Mouse (Mus musculus): ENCODE measurements around the gene Ackr3.

The Ackr3 gene

DNA sequence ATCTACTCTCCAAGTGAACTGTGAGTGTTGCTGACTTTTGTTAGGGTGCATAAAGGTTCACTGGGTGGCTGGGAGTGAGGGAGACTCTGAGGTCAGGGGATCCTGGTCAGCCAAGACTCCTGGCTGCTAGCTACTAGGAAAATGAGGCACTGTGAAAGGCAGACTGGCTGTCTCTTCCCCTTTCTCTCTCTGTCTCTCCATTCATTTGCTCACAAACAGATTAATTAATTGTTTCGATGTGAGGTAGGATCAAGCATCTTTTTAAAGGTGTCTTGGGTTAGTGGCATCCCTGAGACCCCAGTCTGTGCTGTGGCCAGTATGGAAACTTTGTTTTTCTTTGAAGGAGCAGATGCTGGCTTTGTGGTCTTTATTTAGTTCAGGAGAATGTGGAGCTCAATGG lies 1.0 kb downstream of the Ackr3 start:
- no peak for DNase-seq (ENCODE audit: low spot score in 2 of 2)

GRCm38 (mm10) chr1:90205223-90205622 lies 1.4 kb downstream of the Ackr3 start:
- peak in 1 of 2 experiments; percentile 53 for DNase-seq (ENCODE audit: low spot score in 2 of 2)

DNA sequence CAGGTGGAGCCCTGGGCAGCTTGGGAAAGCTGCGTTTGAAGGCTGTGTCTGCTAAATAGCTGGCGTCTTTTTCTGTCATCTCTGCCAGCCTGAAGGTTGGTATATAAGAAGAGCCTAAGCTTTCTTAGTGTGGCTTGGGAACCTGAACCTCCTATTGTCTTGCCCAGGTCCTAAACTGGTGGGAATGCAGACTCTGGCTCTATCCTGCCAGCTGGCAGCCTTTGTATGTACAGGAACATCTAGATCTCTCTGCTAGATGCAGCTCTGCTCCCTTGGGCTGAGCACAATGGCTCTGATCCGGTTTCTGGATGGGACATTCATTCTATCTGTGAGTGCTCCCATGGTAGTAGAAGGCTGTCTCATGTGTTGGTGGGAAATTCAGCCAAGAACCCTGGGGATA lies 2.9 kb downstream of the Ackr3 start:
- DNase-seq (ENCODE audit: low spot score in 2 of 2): no peak

DNA sequence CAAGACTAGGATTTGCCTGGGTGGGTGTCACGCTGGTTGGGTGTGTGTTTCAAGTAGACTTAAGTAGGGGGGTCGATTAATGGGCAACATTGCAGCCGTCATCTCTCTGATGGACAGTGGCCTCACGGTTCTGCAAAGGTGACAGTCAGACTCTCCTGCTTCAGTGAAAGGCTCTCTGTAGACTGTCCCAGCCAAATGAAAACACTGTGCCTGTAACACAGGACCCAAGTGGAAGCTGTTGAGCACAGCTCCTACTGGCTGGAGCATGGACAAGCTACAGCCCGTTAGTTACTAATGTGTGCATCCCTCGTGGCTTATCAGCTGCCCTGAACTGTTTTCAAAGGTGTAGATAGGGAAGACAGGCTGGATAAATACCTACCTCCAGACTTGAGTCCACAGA lies 3.5 kb downstream of the Ackr3 start:
- DNase-seq (ENCODE audit: low spot score in 2 of 2): no peak

- no peak for DNase-seq (ENCODE audit: low spot score in 2 of 2)
Observed at GRCm38 (mm10) chr1:90207739-90208502, 4.1 kb downstream of the Ackr3 start.

DNA sequence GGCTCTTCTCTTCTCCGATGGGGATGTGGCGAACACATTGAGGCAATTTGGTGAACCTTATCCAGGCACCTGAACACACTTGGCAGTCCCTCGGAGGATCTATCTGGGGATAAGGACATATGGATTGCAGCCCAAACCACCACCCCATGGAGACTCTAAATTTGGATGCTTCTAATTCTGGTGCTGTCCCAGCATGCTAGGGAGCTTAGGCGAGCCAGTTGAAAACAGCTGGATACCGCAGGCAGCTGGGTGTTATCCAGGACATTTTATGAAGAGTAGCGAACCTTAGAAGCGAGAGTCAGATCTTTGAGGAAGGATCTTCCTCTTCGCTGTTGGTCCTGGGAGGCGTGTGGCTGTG lies 4.7 kb downstream of the Ackr3 start:
- DNase-seq (ENCODE audit: low spot score in 2 of 2): no peak

DNA sequence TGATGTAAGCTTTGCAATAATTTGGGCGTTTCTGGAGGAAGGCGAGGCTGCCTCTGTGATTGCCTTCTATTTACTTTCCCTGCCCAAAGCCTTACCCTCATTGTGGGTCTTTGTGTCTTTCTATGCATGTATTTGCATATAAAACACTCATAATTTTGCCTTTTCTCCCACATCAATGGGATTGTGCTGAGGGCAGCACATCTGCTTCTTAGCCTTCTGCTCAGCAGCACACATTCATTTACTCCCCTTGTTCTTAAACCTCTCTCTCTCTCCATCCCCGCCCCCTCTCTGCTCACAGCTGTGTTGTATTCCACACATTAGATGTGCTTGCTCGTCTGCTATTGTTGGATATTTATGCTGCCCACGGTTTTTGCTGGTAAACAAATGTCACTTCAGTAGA lies 5.3 kb downstream of the Ackr3 start:
- DNase-seq (ENCODE audit: low spot score in 2 of 2): no peak

- DNase-seq (ENCODE audit: low spot score in 2 of 2): no peak
Observed at GRCm38 (mm10) chr1:90209741-90210140, 6.0 kb downstream of the Ackr3 start.

- no peak for DNase-seq (ENCODE audit: low spot score in 2 of 2)
Observed at GRCm38 (mm10) chr1:90210346-90210745, 6.6 kb downstream of the Ackr3 start.

DNA sequence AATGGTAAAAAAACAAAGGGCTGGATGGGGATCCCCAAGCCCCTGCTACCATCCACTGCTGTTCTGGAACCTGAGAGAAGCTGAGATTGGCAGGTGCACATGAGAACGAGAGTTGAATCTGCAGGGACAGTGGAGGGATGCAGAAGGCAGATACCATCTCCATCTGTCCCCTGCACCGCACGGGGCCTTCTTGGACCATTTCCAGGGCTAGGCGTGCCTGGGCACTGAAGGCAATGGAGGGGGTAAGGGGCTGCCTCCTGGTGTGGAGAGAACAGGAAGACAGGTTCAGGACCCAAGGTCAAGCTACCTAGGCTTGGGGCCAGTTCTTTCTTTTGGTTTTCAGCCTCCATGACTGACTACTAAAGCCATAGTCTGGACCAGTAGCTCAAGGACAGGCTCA lies 7.0 kb downstream of the Ackr3 start:
- DNase-seq (ENCODE audit: low spot score in 2 of 2): no peak

DNA sequence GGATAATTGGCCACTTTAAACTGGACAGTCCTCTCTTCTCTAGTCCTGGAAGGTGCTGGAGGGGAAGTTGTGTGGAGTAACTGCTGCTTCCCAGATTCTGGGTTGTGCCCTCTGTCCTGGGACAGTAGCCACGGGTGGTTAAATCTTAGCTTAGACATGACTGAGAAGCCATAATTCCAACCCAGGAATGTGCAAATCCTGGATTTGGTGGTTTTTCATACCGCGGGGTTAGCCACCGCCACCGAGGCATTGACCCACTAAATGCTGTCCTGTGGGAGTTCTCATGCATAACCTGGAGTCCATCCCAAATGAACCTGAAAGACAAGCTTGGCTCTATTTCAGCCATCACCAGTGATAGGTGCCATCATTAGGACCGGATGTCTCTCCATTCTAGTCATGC lies 8.6 kb downstream of the Ackr3 start:
- DNase-seq (ENCODE audit: low spot score in 2 of 2): no peak

DNA sequence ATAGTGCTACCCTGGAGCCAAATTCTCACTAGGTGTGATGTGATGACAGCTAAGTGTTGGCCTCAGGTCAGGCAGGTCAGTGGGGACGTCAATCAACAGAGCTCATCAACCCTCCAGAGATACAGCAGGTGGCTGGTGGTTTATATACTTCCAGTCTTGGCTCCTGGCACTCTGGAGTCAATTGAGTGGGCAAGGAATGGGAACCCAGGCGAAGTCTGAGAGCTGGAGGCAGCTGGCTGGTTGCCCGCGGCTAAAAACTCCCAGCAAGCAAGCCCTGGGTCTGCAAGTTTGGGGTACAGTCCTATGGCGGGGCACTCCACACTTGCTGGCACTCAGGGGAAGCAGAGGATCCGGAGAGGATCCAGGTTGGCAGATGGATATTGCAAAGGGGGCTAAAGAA lies 9.1 kb downstream of the Ackr3 start:
- no peak for DNase-seq (ENCODE audit: low spot score in 2 of 2)

GRCm38 (mm10) chr1:90214021-90214420 lies 10.2 kb downstream of the Ackr3 start:
- DNase-seq (ENCODE audit: low spot score in 2 of 2): no peak

- no peak for DNase-seq (ENCODE audit: low spot score in 2 of 2)
Observed at GRCm38 (mm10) chr1:90214926-90215325, 11.1 kb downstream of the Ackr3 start.

GRCm38 (mm10) chr1:90215881-90216280 lies 12.1 kb downstream of the Ackr3 start:
- DNase-seq (ENCODE audit: low spot score in 2 of 2): no peak

- no peak for DNase-seq (ENCODE audit: low spot score in 2 of 2)
Observed at GRCm38 (mm10) chr1:90216395-90216794, 12.6 kb downstream of the Ackr3 start.

- DNase-seq (ENCODE audit: low spot score in 2 of 2): no peak
Observed at GRCm38 (mm10) chr1:90220280-90220679, 16.5 kb downstream of the Ackr3 start.

- no peak for DNase-seq (ENCODE audit: low spot score in 2 of 2)
Observed at GRCm38 (mm10) chr1:90220844-90221243, 17.1 kb downstream of the Ackr3 start.

GRCm38 (mm10) chr1:90221811-90222361 lies 18.1 kb downstream of the Ackr3 start:
- peak; percentile 55 to 65 for DNase-seq (ENCODE audit: low spot score in 2 of 2)

- DNase-seq (ENCODE audit: low spot score in 2 of 2): no peak
Observed at GRCm38 (mm10) chr1:90222427-90222901, 18.7 kb downstream of the Ackr3 start.

GRCm38 (mm10) chr1:90223006-90223405 lies 19.2 kb downstream of the Ackr3 start:
- no peak for DNase-seq (ENCODE audit: low spot score in 2 of 2)

GRCm38 (mm10) chr1:90225603-90226254 lies 21.9 kb downstream of the Ackr3 start:
- no peak for DNase-seq (ENCODE audit: low spot score in 2 of 2)

GRCm38 (mm10) chr1:90227684-90228322 lies 24.0 kb downstream of the Ackr3 start:
- DNase-seq (ENCODE audit: low spot score in 2 of 2): no peak

Data from frontal cortex, postnatal 10 days (tissue).